Mouse (Mus musculus) subcutaneous adipose tissue, adult 2 months (tissue): Measurements from ENCODE around the gene Rasl11a. TPM values are rescaled to one million over a fixed set of nuclear protein-coding genes. Genes with fewer than 3 reads are reported as not detected.

Experiments used
- polyA plus RNA-seq: library from polyadenylated mRNA; depleted of rRNA; stranded (reverse); fragments of >200 nt; gene quantifications from 2 replicates; pipeline ENCODE4 v1.2.3, GENCODE M21; 2012; ENCODE audit warnings: low replicate concordance; rRNA removed

Gene Rasl11a
- 8.7 and 12.7 TPM in 2 replicates for polyA plus RNA-seq

DNA sequence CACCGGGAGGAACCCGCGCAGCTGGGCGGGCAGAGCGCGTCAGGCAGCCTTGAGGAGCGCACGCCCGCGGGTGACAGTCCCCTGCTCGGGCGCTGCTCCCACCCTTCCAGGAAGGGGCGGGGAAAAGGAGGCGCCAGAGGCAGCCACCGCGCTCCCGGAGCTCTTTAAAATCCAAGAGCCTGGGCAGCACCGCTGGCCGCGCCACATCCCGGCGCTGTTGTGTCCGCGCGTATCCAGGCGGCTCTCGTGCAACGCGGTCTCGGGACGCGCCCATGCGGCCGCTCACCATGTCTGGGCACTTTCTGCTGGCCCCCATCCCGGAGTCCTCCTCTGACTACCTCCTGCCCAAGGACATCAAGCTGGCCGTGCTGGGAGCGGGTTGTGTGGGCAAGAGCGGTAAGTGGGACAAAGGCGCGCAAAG, at the start of gene Rasl11a:
Gene Rasl11a (plus strand): TSS at position 127 of the 421 bp plus-strand sequence.

DNA sequence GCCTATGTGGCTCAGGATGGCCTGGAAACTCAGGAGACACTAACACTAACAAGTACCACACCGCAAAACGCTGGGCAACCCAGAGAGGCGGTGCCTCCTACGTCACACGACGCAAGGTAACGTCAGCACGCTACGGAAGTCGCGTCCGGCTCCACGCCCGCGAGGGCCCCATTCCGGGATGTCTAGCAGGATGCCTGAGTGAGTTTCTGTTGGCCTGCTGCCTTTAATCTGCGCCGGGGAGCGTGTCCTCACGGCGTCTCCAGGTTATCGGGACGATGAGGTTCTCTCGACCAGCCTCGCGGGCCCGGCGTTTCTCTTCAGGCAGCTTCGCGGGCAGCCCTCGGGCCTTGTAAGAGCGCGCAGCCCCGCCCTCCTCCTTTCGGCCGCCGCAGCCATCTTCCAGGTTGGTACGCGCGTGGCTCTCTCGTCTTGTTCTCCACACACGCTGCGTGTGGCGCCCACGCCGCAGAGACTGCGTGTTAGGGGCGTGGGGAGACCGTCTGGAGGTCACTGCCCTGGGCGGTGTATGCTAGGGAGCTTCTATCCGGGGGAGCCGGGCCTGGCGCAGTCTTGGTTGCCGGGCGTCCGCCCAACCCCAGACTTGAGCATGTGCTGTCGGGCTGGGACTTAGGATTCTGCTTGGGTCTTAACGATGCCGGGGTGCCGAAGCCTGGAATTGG, 12.0 kb upstream of the Rasl11a start, which contains the start of gene Rpl21:
Gene Rpl21 (plus strand): TSS at position 122 of the 680 bp plus-strand sequence.

Other genes with a start within 250 kb of the Rasl11a start
- gene Usp12, start 50.1 kb upstream of the Rasl11a start, polyA plus RNA-seq, result 12.5 and 15.0 TPM in 2 replicates
- gene Rpl21, start 12.2 kb upstream of the Rasl11a start, polyA plus RNA-seq, result 63.0 and 87.3 TPM in 2 replicates
- 39.5 and 57.6 TPM in 2 replicates for gene Gtf3a, start 103.6 kb downstream of the Rasl11a start, polyA plus RNA-seq
- gene Mtif3, start 118.7 kb downstream of the Rasl11a start, polyA plus RNA-seq, result 11.3 and 11.6 TPM in 2 replicates
- 21.9 and 41.0 TPM in 2 replicates for gene Lnx2, start 231.5 kb downstream of the Rasl11a start, polyA plus RNA-seq
- gene Polr1d, start 232.0 kb downstream of the Rasl11a start, polyA plus RNA-seq, result 60.8 and 66.7 TPM in 2 replicates